Mouse (Mus musculus) intestine, postnatal 0 days (tissue): ENCODE results near the gene Dbn1. TPM values are rescaled to one million over a fixed set of nuclear protein-coding genes. Genes with fewer than 3 reads are reported as not detected.

Source experiments
- ATAC-seq: fragments of 200-750 bp; cut with Nextera tagmentation; 2 replicates; pipeline ENCODE4 v1.8.0; 2017; ENCODE audit warnings: mild to moderate bottlenecking, moderate TSS enrichment, moderate library complexity
- H3K27ac ChIP-seq: fragments of 300-500 bp; sonication (generic); 2 replicates; pipeline ENCODE4 v1.5.1; 2014; ENCODE audit warnings: mild to moderate bottlenecking, low read depth, low read length, moderate library complexity
- H3K27me3 ChIP-seq: fragments of 300-500 bp; sonication (generic); replicated peaks from 2 replicates; pipeline ENCODE4 v1.6.1; 2014; ENCODE audit warnings: low read length, mixed read lengths; ENCODE audit not compliant: control insufficient read depth, insufficient read depth
- H3K36me3 ChIP-seq: fragments of 300-500 bp; sonication (generic); 2 replicates; pipeline ENCODE4 v1.6.1; 2014; ENCODE audit warnings: mild to moderate bottlenecking, moderate library complexity; ENCODE audit not compliant: control insufficient read depth, insufficient read depth
- H3K4me1 ChIP-seq: fragments of 300-500 bp; sonication (generic); replicated peaks from 2 replicates; pipeline ENCODE4 v1.6.1; 2014; ENCODE audit warnings: antibody characterized with exemption, low read length, mixed read lengths; ENCODE audit not compliant: control insufficient read depth, insufficient read depth
- H3K4me2 ChIP-seq: fragments of 300-500 bp; sonication (generic); replicated peaks from 2 replicates; pipeline ENCODE4 v1.6.1; 2014; ENCODE audit warnings: low read depth, mild to moderate bottlenecking, moderate library complexity
- H3K4me3 ChIP-seq: fragments of 300-500 bp; sonication (generic); 2 replicates; pipeline ENCODE4 v1.5.1; 2014; ENCODE audit warnings: low read depth, low read length
- H3K9ac ChIP-seq: fragments of 300-500 bp; sonication (generic); 2 replicates; pipeline ENCODE4 v1.6.1; 2014; ENCODE audit warnings: mild to moderate bottlenecking, low read depth, low read length
- H3K9me3 ChIP-seq: fragments of 300-500 bp; sonication (generic); 2 replicates; pipeline ENCODE4 v1.6.1; 2016; ENCODE audit warnings: mixed run types; ENCODE audit not compliant: control insufficient read depth
- CTCF ChIP-seq: sonication (generic); IDR thresholded peaks from 2 replicates; pipeline ENCODE4 v1.5.1; 2016; ENCODE audit warnings: low read depth, mild to moderate bottlenecking, control low read depth, antibody characterized with exemption, moderate library complexity
- WGBS: fragments of 180-500 bp; shearing (Covaris S2); extraction: QIAGEN DNeasy Blood & Tissue Kit; methylation state at CpG from one replicate; pipeline ENCODE4 v1.1.7; 2014; 5-methylcytosine and 5-hydroxymethylcytosine counted together
- polyA plus RNA-seq: library from polyadenylated mRNA; unstranded; fragments of >200 nt; fragmentation: Nextera tagmentation; extraction: Ambion mirVana; gene quantifications from 2 replicates; pipeline ENCODE4 v1.2.1, GENCODE M21; 2015

The Dbn1 gene
- polyA plus RNA-seq, 1 experiment from 2014 or later = 31.3 TPM

DNA sequence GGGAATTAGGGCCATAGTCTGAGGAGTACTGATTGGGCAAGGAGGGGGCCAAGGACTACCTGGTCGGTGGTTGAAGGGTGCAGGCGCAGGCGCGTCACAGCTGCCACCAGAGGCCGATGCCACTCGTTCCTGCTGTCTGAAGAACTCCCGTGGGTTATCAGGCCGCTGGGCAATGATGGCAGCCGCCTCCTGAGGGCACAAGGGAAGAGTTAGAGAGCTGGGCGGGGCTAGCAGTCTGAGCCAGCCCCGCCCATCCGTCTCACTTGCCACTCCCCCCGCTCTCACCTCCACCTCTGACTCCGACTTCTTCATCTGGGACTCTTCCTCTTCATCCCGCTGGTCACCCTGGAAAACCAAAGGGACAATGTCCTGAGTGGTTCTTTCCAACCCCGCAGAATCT, 10.4 kb downstream of the Dbn1 start:
- Histone ChIP-seq H3K27me3 (peaks cover 5% of the 10 kb centered on the region; the same call in 1 of the 2 replicates), H3K9ac (no peak overlapping the region), H3K4me1 (no peaks in the 10 kb centered on the region), H3K27ac (no peak overlapping the region), H3K4me3 (no peak overlapping the region), H3K36me3 (peaks cover 22% of the 10 kb centered on the region; the same call in 1 of the 2 replicates), H3K4me2 (no peak overlapping the region), H3K9me3 (no peaks in the 10 kb centered on the region)
- no peak for ATAC-seq
- WGBS = 61% methylated on average over 16 of the region's 16 CpGs
- no peak for TF ChIP-seq CTCF

DNA sequence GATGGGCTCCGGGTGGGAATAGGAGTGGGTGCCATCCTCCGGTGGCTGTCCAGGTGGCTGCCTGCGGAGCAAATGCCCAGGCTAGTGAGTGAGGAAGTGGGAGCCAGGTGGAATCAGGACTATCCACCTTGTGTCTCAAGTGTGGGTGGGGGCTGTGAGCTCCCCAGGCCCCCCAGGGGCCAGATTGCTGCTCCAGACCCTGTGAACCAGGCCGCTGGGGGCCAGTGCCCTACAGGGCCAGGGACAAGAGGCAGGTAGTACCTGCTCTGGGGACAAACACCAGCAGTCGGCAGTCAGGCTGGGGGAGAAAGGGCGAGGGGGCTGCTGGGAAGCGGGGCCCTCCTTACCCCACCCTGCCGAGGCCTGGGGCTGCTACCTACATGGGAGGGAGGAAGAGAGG, 11.7 kb downstream of the Dbn1 start:
- peaks cover 18% of the 10 kb centered on the region; the same call in 1 of the 2 replicates for H3K36me3 ChIP-seq
- H3K4me3 ChIP-seq = no peak overlapping the region
- WGBS = 84% methylated on average over 8 of the region's 8 CpGs

GRCm38 (mm10) chr13:55475750-55476149, 12.2 kb downstream of the Dbn1 start:
- WGBS = 89% methylated on average over 5 of the region's 5 CpGs
- Histone ChIP-seq H3K9me3 (no peaks in the 10 kb centered on the region), H3K27ac (no peak overlapping the region), H3K27me3 (peaks cover 5% of the 10 kb centered on the region; the same call in 1 of the 2 replicates), H3K4me1 (0 out of 2 replicates have a peak, but pooled peaks cover 4% of the 10 kb centered on the region), H3K4me3 (no peak overlapping the region), H3K4me2 (no peak overlapping the region), H3K36me3 (peaks cover 18% of the 10 kb centered on the region; the same call in 1 of the 2 replicates), H3K9ac (no peak overlapping the region)
- ATAC-seq = no peak
- TF ChIP-seq CTCF = no peak

More for the DNA sequence above, 11.7 kb downstream of the Dbn1 start:
- H3K9ac ChIP-seq = no peak overlapping the region
- H3K4me1 ChIP-seq = 0 out of 2 replicates have a peak, but pooled peaks cover 2% of the 10 kb centered on the region
- H3K4me2 ChIP-seq = no peak overlapping the region
- no peak for ATAC-seq
- H3K27ac ChIP-seq = no peak overlapping the region
- no peaks in the 10 kb centered on the region for H3K9me3 ChIP-seq
- peaks cover 5% of the 10 kb centered on the region; the same call in 1 of the 2 replicates for H3K27me3 ChIP-seq
- no peak for TF ChIP-seq CTCF

- no peak for ATAC-seq
- no peak for TF ChIP-seq CTCF
- 0 out of 2 replicates have a peak, but pooled peaks cover 4% of the 10 kb centered on the region for H3K4me1 ChIP-seq
- peaks cover 9% of the 10 kb centered on the region; the same call in 1 of the 2 replicates for H3K36me3 ChIP-seq
- 56% methylated on average over 5 of the region's 5 CpGs for WGBS
- no peak overlapping the region for H3K27ac ChIP-seq
- no peaks in the 10 kb centered on the region for H3K9me3 ChIP-seq
- no peak overlapping the region for H3K4me3 ChIP-seq
- no peak overlapping the region for H3K4me2 ChIP-seq
- no peak overlapping the region for H3K9ac ChIP-seq
- peaks cover 9% of the 10 kb centered on the region; the same call in 1 of the 2 replicates for H3K27me3 ChIP-seq
These were observed 13.3 kb downstream of the Dbn1 start for GRCm38 (mm10) chr13:55474621-55475069.

- ATAC-seq = no peak
- Histone ChIP-seq H3K36me3 (peaks cover 9% of the 10 kb centered on the region; the same call in 1 of the 2 replicates), H3K9me3 (no peaks in the 10 kb centered on the region), H3K4me1 (0 out of 2 replicates have a peak, but pooled peaks cover 4% of the 10 kb centered on the region), H3K9ac (no peak overlapping the region), H3K27me3 (peaks cover 11% of the 10 kb centered on the region; the same call in 1 of the 2 replicates), H3K4me3 (no peak overlapping the region), H3K4me2 (no peak overlapping the region), H3K27ac (no peak overlapping the region)
- TF ChIP-seq CTCF = 0 out of 2 replicates have a peak, but pooled peaks have one; percentile 24
- 68% methylated on average over 11 of the region's 11 CpGs for WGBS
These were observed 13.9 kb downstream of the Dbn1 start for GRCm38 (mm10) chr13:55473961-55474360.

- Histone ChIP-seq H3K4me2 (peak overlapping the region; percentile 100), H3K4me3 (peak overlapping the region; percentile 59), H3K9ac (0 out of 2 replicates have a peak overlapping the region, but pooled peaks have one; percentile 51), H3K27ac (no peak overlapping the region), H3K4me1 (0 out of 2 replicates have a peak, but pooled peaks cover 4% of the 10 kb centered on the region), H3K27me3 (peaks cover 11% of the 10 kb centered on the region; the same call in 1 of the 2 replicates), H3K9me3 (no peaks in the 10 kb centered on the region), H3K36me3 (peaks cover 9% of the 10 kb centered on the region; the same call in 1 of the 2 replicates)
- ATAC-seq = no peak
- WGBS = 40% methylated on average over 18 of the region's 18 CpGs
- TF ChIP-seq CTCF = peak; percentile 41; the same call in 1 of the 2 replicates
These were observed 14.7 kb downstream of the Dbn1 start for GRCm38 (mm10) chr13:55473076-55473831.
